Mouse (Mus musculus): ENCODE measurements around the gene Prr23a2.

Prr23a2 gene
- long read RNA-seq, experiment 1: 0 reads
- long read RNA-seq, experiment 2: 0 reads

DNA sequence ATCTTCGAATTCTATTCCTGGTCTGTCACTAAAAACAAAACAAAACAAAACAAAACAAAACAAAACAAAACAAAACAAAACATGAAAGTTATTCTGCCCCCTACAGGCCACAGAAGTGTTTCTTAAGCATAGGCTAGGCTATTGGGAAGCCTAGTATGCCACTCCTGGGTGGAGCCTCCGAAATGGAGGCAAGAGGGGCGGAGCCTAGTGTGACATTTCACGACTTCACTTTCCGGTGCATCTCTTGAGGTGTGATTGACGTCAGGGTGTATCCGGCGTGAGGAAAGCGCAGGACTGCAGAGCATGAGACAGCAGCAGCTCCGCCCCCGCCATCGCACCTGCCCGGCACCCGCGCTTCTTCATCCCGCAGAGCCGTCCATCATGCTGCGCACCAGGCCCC lies at the start of gene Prr23a2:
Prr23a2 (plus strand) TSS at position 285 of the 400 bp plus-strand sequence.
- intact Hi-C loops (cut with DNase I): no loop called here

DNA sequence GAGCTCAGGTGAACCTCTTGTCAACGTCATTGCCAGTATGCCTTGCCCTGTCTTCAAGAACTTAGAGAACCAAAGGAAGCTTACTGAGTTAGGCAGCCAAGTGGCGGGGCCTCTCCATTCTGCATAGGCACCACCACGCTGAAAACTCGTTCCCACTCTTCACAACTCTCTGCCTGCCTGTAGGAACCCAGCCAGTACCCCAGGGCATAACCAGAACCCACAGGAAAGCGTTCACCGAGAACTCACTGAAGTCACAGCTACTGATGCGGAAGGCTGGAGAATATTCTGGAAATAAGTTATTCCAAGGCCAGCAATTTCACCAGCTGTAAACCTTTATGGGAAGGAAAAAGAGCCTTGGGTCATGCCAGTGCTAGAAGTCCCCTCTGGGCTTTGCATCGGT lies 48.7 kb upstream of the Prr23a2 start:
- intact Hi-C loops (cut with DNase I): loop anchor here (2.0 kb wide), 1 partner anchor 163 kb away; no protein-coding TSS in a partner anchor

DNA sequence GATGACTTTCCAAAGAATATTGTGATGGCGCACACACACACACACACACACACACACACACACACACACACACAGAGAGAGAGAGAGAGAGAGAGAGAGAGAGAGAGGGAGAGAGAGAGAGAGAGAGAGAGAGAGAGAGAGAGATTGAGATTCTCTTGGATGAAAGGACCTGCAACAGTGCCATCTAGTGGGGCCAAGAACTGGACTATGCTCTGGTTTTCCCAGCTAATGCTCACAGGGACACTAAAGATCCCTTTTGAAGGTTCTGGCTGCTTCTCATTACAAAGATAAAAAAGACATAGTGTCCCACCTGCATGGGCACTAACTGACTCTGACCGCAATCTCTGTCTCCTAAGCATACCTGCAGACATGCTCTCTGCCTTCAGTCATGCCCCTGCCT lies 46.8 kb upstream of the Prr23a2 start:
- intact Hi-C loops (cut with DNase I): loop anchor here (2.0 kb wide), 1 partner anchor 165 kb away; no protein-coding TSS in a partner anchor

DNA sequence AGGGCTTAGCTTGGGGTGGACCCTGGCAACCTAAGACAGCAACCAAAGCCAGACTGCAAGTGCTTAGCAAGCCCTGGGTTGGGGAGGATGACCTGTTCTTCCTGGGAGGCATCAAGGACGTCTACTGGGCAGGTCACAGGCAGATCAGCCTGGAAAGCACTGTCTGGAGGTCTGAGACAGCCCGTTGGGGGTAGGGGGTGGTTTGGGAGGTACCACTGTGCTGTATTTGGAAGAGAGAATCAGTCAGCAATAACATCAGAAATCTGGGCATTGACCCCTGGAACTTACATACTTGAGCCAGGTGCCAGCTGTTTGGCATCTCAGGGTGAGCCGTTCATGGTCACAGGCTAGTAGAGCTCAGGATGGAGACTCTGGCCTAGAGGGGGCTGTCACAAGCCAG lies 40.2 kb upstream of the Prr23a2 start:
- intact Hi-C loops (cut with DNase I): loop anchor here (10.0 kb wide), 1 partner anchor 201 kb away; no protein-coding TSS in a partner anchor

DNA sequence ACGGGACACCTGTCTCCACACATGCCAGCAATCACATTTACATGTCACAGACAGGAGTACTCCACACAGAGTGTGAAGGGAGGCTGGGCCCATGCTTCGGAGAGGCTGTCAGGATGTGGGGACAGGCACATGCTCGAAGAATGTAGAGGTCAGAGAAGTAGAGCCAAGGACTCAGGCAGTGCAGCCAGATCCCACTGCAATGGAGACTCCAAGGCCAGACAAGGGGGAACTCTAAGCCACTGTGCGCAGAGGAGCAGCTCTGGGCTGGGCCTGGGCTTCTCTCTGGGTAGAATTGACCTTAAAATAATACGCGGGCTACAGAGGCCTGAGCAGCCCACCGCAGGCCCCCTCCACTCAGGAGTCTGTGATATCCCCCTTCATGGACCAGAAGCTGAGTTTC lies 38.7 kb upstream of the Prr23a2 start:
- intact Hi-C loops (cut with DNase I): loop anchor here (10.0 kb wide), 1 partner anchor 203 kb away; no protein-coding TSS in a partner anchor

DNA sequence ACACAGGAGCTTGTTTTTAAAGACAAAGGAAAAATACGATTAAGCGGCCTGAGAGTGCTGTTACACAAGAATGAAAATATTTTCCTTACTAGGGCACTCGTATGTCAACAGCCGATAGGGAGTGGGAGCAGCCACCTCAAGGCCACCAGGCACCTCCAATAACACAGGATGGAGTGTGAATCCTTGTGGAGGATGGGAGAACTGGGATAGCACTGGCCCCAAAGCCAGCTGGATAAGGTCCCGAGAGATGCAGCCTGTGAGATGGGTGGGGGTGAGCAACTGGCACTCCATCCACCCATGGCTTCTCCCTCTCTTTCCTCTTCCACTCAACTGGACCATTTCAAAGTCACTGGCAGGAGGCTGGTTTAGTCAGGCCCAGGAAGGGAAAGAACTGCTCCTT lies 37.3 kb upstream of the Prr23a2 start:
- intact Hi-C loops (cut with DNase I): loop anchor here (10.0 kb wide), 1 partner anchor 204 kb away; no protein-coding TSS in a partner anchor

DNA sequence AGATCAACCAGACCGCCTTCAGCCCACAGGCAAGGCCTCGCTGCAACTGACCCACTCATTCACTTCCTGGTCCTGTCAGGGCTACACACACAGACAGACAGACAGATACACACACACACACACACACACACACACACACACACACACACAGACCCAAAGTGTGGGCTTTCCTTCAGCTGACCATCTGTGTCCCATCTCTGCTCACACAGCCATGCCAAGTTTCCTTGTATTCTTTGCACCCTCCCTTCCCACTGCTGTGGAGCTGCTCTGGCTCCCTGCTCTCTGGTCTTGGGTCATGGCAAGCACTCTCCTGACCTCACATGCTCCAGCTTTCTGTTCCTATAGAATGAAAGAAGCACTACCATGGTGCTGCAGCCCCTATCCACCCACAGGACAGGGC lies 36.8 kb upstream of the Prr23a2 start:
- intact Hi-C loops (cut with DNase I): loop anchor here (10.0 kb wide), 1 partner anchor 205 kb away; no protein-coding TSS in a partner anchor

DNA sequence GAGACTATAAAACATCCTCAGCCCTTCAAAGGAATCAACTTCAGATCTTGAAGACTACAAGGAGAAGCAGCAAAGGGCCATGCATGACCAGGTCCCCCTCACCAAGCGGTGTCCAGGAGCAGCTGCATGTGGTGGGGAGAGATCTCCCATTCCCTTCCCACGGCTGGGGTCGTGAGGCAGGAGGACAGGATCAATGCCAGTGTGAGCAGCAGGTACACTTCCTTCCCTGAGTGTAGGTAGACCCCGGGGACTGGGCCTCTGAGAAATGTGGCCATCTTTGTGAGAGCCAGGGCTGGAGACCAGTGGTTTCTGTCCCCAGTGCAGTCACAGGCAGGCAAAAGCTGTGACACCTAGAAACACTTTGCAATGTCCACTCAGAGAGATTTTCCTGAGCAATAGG lies 35.8 kb upstream of the Prr23a2 start:
- intact Hi-C loops (cut with DNase I): no loop called here

DNA sequence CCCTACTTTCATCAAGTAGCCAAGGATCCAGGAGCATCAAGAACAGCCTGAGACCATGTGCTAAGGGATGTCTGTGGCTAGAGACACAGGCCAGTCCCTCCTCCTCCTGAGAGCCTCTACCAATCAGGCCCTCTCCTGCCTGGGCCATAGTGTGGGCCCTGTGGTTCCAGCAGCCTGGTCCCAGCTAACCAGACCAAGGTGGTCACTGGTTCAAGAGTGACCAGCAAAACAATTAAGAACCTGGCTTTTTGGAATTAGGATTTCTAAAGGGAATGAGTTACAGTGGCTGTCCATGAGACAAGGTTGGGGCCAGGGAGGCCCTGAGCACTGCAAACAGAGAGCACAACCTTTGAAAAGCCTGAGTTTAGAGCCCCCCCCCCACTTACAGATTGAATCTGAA lies 35.2 kb upstream of the Prr23a2 start:
- intact Hi-C loops (cut with DNase I): no loop called here

DNA sequence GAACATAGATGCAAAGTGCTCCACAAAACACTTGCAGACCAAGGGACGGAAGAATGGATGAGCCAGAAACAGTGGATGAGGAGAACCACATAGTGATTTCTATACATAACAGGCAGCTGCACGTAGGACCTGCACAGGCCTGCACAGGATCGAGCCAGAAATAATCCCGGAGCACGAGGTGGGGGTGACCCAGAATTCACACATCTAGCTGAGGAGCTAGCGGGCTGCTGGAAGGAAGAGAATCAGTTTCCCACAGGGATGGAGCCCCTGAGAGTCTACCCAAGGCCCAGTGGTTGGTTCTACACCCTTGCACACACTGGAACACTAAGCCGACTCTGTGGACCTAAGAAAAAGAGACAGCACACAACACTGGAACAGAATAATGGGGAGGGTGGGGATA lies 32.5 kb upstream of the Prr23a2 start:
- intact Hi-C loops (cut with DNase I): no loop called here

DNA sequence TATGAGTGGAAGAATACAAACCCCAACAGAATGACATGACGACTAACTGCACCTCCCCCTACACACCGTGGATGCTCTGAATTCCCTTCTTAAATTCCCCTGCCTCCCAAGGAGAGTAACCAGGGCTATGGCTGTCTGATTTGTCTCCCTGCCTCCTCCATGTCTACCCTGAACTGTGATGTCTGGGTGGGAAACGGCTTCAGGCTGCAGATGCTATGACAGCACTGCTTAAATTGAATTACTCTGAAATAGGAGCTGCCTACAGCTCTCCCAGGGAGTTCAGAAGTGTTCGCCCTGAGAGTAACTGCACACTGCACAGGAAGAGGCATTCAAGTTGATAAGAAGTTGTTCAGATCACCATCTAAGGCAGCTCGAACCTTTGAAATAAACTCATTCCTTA lies 26.8 kb upstream of the Prr23a2 start:
- intact Hi-C loops (cut with DNase I): no loop called here

DNA sequence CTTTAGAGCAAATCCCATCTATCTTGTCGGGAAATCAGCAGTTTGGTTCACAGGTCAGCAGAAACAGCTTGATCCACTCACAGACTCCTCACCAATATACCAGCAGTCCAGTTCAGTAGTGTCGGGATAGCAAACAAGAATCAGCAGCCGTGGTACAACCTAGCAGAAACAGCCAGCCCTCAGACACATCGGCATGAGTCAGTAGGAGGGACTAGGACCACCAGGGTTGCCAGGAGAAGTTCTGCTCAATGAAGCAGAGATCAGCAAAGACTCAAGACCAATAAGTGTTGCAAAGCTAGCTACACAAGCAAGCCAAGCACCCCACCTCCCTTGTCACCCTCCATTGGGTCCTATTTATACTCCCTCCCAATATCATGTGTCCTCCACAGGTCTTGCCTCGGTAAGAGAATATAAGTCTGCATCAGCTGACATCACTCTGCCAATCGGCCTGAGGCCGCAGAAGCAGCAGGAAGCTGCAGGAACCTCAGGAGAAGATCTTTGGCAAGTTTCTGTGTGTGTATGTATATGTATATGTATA lies 18.7 kb upstream of the Prr23a2 start:
- intact Hi-C loops (cut with DNase I): no loop called here

DNA sequence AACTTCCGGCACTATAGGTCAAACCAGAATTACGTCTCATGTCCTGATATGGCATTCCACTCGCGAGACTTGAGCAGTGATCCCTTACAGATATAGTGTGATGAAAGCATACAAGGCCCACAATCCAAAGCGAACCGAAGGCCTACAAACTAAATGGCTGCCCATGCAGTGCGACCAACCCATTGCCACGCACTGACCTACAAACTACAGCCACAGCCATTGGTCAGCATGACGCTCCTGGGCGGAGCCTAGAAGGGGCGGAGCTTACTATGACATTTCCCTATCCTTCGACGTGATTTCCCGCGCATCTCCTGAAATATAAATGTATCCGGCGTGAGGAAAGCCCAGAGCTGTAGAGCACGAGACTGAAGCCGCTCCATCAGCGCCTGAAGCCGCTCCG lies 14.2 kb upstream of the Prr23a2 start, which contains the start of gene Prr23a1:
Prr23a1 (plus strand) TSS at position 387 of the 400 bp plus-strand sequence.
- intact Hi-C loops (cut with DNase I): no loop called here

DNA sequence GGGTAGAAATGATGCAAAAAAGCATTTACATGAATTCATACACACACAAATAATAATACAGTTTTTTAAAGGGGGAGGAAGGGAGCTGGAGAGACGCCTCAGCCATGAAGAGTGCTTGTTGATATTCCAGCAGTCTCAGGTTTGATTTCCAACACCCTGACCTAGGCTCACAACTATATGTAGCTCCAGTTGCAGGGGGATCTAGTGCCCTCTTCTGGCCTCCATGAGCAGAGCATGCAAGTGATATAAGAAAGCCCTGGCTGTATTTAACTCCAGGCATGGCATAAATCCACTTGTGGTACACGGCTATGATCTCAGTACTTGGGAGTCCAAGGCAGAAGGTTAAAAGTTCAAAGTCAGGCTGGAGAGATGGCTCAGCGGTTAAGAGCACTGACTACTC lies 7.2 kb downstream of the Prr23a2 start:
- intact Hi-C loops (cut with DNase I): no loop called here

DNA sequence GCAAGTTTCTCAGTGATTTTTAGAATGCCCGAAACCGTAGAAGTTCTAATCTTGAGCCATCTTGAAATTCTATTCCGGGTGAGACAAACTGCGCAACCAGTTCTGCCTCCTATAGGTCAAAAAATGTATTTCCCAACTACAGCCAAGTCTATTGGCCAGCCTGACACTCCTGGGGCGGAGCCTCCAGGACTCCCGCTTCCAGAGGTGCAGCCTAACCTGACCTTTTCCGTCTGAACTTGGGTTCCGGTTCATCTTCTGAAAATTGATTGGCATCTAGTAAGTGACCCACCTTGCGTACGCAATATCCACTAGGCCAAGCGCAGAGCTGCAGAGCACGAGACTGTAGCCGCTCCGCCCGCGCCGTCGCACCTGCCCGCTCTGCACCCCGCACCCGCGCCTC lies 8.3 kb downstream of the Prr23a2 start, which contains the start of gene Prr23a3:
Prr23a3 (plus strand) TSS at position 197 of the 400 bp plus-strand sequence.
- intact Hi-C loops (cut with DNase I): no loop called here

DNA sequence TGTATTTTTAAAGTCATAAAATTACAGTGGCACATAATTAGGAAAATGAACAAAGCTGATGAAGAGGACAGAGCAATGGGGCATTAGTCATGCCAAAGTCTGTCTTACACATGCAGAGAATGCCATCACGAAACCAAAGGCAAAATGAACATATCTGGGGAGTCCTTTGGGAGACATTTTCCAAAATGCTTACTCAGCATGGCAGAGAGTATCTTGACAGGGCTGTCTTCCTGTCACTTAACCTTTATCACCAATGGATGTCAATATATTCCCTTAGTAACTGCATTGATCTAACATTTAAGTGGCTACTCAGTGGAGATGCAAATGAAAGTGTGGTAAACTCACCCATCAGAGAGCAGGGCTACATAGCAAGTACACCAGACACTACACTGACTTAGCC lies 45.2 kb downstream of the Prr23a2 start:
- intact Hi-C loops (cut with DNase I): no loop called here

DNA sequence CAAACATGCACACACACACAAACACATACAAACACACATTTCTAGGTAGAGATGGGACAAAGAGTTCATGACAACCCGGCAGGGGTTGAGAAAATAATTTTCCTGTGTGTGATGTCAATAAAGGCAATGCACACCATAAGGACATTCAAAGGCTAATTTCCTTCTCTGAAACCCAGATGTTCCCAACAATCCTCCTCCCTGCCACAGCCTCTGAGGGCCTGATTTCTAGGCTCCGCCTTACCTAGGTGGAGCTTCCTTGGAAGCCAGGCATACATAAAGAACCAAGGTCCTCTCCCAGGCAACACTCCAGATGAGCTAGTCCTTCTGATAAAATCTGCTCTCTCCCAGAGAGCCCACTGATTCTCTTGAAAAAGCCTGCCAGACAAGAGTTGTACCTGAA lies 46.5 kb downstream of the Prr23a2 start, which contains the start of gene 7420426K07Rik:
7420426K07Rik (plus strand) TSS at position 301 of the 400 bp plus-strand sequence.
- intact Hi-C loops (cut with DNase I): no loop called here

Measured in adrenal gland (tissue).